Mouse (Mus musculus): Measurements from ENCODE around the gene Dusp3.

DNA sequence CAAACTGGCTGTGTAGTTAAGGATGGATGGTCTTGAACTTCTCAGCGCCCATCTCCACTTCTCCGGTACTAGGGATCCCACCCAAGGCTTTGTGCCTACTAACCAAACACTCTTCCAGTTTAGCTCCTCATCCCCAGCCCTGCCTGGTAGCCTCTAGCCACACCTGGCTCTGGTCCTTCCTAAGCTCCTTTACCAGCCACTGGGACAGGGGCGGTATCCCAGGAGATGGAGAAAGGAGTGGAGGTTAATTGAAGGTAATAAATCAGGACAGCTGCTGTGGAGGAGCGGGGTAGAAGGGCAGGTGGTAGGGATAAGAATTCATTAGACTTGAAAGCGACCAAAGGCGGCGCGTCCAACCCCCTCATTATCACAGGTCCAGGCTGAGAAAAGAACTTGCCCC lies 22.2 kb downstream of the Dusp3 start:
- TF ChIP-seq REST (IDR thresholded peaks at IDR 0.05; ENCODE audit: insufficient read depth, insufficient read length) (no peak), POLR2A (IDR thresholded peaks at IDR 0.05; ENCODE audit: insufficient read length, low read depth) (no peak), USF1 (IDR thresholded peaks at IDR 0.05; ENCODE audit: low read depth) (no peak), MAX (IDR thresholded peaks at IDR 0.05; ENCODE audit: low read depth) (no peak), POLR2AphosphoS2 (IDR thresholded peaks at IDR 0.05; ENCODE audit: insufficient read length, low read depth) (no peak), MYOG (IDR thresholded peaks at IDR 0.05; ENCODE audit: control insufficient read depth in 1 of 3, insufficient read depth in 1 of 3, insufficient read length in 2 of 3, low read depth in 2 of 3) (no peak), TCF12 (IDR thresholded peaks at IDR 0.05; ENCODE audit: insufficient read depth, poor library complexity, severe bottlenecking) (no peak), E2F4 (IDR thresholded peaks at IDR 0.05; ENCODE audit: insufficient read depth) (no peak), MYOD1 (IDR thresholded peaks at IDR 0.05; ENCODE audit: control insufficient read depth in 1 of 3, insufficient read length in 2 of 3, low read depth in 2 of 3) (no peak), CEBPB (IDR thresholded peaks at IDR 0.05; ENCODE audit: insufficient read depth, poor library complexity, severe bottlenecking) (no peak)
